Mouse (Mus musculus): ENCODE measurements around the gene Mcts1.

The Mcts1 gene

GRCm38 (mm10) chrX:38654681-38655080 lies 54.3 kb downstream of the Mcts1 start:
- DNase-seq (ENCODE audit: low read depth) = no peak

DNA sequence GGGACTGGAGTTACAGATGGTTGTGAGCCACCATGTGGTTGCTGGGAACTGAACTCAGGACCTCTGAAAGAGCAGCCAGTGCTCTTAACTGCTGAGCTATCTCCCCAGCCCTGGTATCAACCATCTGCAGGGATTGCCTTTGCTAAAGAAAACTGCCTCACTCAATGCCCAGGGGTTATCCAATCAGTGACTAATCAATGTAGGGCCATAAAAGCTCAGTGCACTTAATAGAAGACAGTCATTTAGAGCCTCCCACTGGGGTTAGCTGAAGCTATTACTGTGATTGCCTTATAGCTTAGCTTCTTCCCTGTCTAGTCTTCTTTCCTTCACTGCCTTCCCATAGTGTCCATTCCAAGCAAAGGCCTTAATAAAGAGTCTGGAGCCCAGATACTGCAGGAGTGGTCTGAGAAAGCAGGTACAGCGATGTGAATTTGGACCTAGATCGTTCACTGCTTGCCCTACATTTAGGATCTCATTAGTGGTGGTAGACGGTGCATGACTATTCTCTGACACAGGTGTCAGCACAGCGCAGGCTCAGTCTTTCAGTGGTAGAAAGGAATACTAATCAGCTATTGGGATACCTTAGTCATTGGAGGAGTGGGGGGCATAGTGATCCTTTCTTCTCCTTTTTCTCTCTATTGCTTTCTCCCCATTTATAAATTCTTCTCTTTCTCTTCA lies 56.0 kb downstream of the Mcts1 start:
- no peak for DNase-seq (ENCODE audit: low read depth)

Measured in 416B (cell line).